Mouse (Mus musculus): ENCODE measurements around the gene Hist2h2aa2. TPM values are rescaled to one million over a fixed set of nuclear protein-coding genes. Genes with fewer than 3 reads are reported as not detected.
"Not testable (repeated sequence)": the region's sequence is repeated elsewhere in the genome, so short reads cannot be mapped to it uniquely, and the experiment has no call there.

Gene Hist2h2aa2
- polyA plus RNA-seq (2021), result 13.1 TPM

DNA sequence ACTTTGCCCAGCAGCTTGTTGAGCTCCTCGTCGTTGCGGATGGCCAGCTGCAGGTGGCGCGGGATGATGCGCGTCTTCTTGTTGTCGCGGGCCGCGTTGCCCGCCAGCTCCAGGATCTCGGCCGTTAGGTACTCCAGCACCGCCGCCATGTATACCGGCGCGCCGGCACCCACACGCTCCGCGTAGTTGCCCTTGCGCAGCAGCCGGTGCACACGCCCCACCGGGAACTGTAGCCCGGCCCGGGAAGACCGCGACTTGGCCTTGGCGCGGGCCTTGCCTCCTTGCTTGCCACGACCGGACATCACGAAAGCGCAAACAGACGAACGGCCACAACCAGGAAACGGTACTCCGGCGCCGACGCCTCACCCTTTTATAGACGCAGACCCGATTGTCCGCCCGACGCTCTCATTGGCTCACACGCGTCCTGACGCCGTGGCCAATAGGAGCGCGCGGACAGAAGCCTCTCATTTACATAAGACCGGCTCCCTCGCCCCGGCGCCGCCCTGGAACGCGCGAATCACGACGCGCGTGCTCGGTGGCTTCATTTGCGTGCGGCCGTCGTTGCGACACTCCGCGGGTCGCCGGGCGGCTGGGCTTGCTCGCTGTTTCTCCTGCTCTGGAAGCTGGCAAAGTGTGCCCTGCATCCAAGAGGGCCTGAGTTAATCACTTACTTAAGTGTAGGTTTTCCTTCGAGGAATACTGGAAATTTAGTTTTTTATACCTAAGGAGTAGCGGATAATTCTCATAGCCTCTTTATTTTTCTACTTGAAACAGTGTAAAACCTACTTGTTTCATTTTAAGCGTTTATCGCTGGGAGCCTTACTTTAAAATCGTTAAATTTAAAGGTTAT, at the start of gene Hist2h2aa2:
Gene Hist2h2aa2, minus strand, starts transcription at position 328 of the 850 bp plus-strand sequence.
- ChIA-PET CTCF (interaction anchor here (0.9 to 1.3 kb wide), 4 partner anchors 13 to 83 kb away, joined by 3 read pairs; no protein-coding TSS in a partner anchor), POLR2A (interaction anchor here (5.3 kb wide), 1 partner anchor 21 kb away, joined by 56 read pairs; the partner anchor contains the start of genes Bola1, Hist2h2ab, Hist2h2ac and Hist2h2be)
- in situ Hi-C loops (cut with MboI; ENCODE audit: low pct_unique_long_range_greater_than_20kb); H3K27me3 ChIP-seq: not testable (repeated sequence)
- ATAC-seq (peak; percentile 83), DNase-seq (ENCODE audit: low read depth, low spot score) (peak; percentile 41)

DNA sequence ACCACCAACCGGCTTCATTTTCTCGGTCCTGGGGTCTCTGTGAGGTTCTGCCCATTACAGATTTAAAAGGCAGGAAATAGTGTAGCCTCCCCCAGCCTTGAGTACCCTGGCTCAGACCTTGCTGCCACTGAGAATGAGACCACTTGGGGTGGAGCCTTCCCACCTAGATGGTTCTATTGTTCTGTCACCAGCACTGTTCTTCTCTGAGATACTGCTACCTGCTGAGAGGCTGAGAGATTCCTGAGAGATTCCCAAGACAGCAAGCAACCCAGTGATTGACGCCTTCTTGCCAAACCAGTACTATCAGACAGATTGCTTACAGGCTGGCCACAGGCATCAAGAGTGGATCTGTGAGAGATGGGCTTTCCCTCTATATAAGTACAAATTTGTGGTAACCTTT, 49.1 kb upstream of the Hist2h2aa2 start:
- in situ Hi-C loops (cut with MboI; ENCODE audit: low pct_unique_long_range_greater_than_20kb), result loop anchor here (10.0 kb wide), 1 partner anchor 216 kb away; no protein-coding TSS in a partner anchor
- ChIA-PET POLR2A (no interaction called here), CTCF (interaction anchor here (1.1 to 1.9 kb wide), 2 partner anchors 9 to 11 kb away, joined by 4 to 7 read pairs; no protein-coding TSS in a partner anchor)
- TF ChIP-seq CTCF (IDR thresholded peaks at IDR 0.05), result no peak
- no peaks in the 10 kb centered on the region for H3K27me3 ChIP-seq
- no peak for DNase-seq (ENCODE audit: low read depth, low spot score)
- no peak for ATAC-seq

DNA sequence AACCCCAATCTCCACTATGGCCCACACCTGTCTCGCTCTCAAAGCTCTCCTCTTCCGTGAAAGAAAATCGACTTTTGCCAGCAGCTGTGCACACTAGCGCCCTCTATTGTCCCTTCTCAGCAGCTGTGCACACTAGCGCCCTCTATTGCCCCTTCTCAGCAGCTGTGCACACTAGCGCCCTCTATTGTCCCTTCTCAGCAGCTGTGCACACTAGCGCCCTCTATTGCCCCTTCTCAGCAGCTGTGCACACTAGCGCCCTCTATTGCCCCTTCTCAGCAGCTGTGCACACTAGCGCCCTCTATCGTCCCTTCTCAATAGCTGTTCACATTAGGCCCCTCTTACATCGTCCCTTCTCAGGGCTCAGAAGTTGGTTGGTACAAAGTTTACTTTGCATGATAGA, 47.3 kb upstream of the Hist2h2aa2 start:
- CTCF ChIA-PET, result interaction anchor here (0.7 to 2.8 kb wide), 14 partner anchors 9 to 255 kb away, joined by 3 to 26 read pairs (median 4); no protein-coding TSS in a partner anchor
- DNase-seq (ENCODE audit: low read depth, low spot score); POLR2A ChIA-PET; ATAC-seq; H3K27me3 ChIP-seq: not testable (repeated sequence)
- peak; percentile 87 for TF ChIP-seq CTCF (IDR thresholded peaks at IDR 0.05)
- in situ Hi-C loops (cut with MboI; ENCODE audit: low pct_unique_long_range_greater_than_20kb), result loop anchor here (10.0 kb wide), 1 partner anchor 217 kb away; no protein-coding TSS in a partner anchor

DNA sequence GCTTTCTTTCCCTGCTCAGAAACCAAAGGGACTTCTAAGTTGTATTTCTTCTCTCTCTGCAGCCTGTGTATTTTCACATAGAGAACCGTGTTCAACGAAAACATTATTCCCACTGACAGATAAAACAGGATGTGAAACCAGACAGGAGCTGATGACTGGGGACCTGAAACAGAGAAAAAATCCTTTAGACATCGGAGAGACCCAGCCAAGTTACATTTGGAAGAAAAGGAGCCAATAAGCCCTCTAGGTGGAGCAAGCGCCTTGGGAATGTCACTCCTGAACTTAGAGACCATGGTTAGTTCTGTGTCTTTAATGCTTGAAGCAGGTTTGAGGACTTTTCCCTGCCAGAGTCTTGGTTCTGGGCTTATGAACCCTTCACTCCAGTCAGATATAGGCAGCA, 44.4 kb upstream of the Hist2h2aa2 start:
- no peak for DNase-seq (ENCODE audit: low read depth, low spot score)
- no peaks in the 10 kb centered on the region for H3K27me3 ChIP-seq
- peak; percentile 68 for TF ChIP-seq CTCF (IDR thresholded peaks at IDR 0.05)
- ChIA-PET CTCF (interaction anchor here (0.9 to 3.5 kb wide), 8 partner anchors 14 to 218 kb away, joined by 3 to 20 read pairs (median 4); partner anchors contain the start of gene Hist2h2bb), POLR2A (interaction anchor here (1.4 kb wide), 1 partner anchor 11 kb away, joined by 4 read pairs; no protein-coding TSS in a partner anchor)
- in situ Hi-C loops (cut with MboI; ENCODE audit: low pct_unique_long_range_greater_than_20kb), result loop anchor here (5.0 to 10.0 kb wide), 3 partner anchors 38 to 220 kb away; no protein-coding TSS in a partner anchor
- no peak for ATAC-seq

DNA sequence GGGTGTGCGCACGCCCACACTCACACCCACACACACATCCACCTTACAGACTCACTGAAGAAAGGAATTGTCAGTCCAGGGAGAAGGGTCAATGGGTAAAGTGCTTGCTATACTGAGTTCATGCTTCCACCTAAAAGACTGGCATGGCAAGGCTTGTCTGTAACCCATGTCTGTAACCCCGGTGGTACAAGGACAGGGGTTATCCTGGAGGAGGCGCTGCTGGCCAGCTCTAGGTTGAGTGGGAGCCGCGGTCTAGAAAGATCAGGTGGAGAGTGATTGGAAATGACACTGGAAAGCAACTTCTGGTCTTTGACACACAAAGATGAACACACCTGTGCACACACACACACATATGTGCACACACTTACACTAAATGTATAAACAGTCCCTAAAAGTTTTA, 40.6 kb upstream of the Hist2h2aa2 start:
- ATAC-seq, result no peak
- no peak for DNase-seq (ENCODE audit: low read depth, low spot score)
- in situ Hi-C loops (cut with MboI; ENCODE audit: low pct_unique_long_range_greater_than_20kb), result loop anchor here (5.0 to 10.0 kb wide), 3 partner anchors 42 to 224 kb away; no protein-coding TSS in a partner anchor
- POLR2A ChIA-PET, result no interaction called here
- H3K27me3 ChIP-seq, result no peaks in the 10 kb centered on the region
- CTCF ChIA-PET, result no interaction called here
- TF ChIP-seq CTCF (IDR thresholded peaks at IDR 0.05), result peak; percentile 14

DNA sequence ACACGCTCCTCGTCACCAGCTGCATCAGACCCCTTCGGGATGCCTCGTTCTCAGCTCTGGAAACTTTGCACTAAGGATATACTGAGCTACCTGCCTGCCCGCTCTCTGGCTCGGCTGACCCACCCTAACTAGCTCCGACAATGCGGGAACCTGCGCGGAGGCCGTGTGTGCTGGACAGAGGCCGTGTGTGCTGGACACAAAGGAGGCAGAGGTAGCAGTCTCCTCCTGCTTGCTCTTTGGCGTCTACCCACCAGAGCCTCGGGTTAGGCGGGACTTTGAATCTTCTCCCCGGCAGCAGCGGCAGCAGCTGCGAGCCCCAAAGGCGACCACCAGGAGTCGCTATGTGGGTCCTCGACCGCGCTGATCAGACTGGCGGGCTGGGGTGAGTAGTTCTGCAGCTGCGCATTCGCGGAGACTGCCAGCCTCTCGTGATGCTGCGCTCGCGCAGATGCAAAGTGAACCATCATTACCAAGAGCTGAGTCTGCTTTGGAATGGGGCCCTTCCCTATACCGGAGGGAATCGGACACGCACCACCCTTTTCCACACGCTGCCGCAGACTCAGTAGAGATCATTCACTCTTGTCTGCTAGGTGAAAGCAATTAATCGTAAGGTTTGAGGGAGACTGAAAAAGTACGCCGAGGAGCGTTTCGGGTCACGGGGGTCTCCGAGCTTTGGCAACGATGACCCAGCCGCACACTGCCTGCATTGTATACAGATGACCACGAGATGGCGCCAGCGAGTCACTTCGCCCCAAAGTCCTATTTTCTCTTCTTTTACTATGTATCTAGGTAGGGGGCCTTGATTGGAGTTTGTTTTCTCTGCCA, 37.9 kb upstream of the Hist2h2aa2 start:
- DNase-seq (ENCODE audit: low read depth, low spot score) (no peak), ATAC-seq (peak; percentile 60)
- ChIA-PET POLR2A (interaction anchor here (1.0 to 1.2 kb wide), 3 partner anchors 9 to 56 kb away, joined by 3 to 5 read pairs (median 3); partner anchors contain the start of gene Hist2h2bb), CTCF (interaction anchor here (0.7 to 3.2 kb wide), 29 partner anchors 9 to 302 kb away, joined by 3 to 26 read pairs (median 4); partner anchors contain the start of genes Bola1, Hist2h2ab, Hist2h2bb and Hist2h3b)
- no peaks in the 10 kb centered on the region for H3K27me3 ChIP-seq
- TF ChIP-seq CTCF (IDR thresholded peaks at IDR 0.05), result peak; percentile 95
- in situ Hi-C loops (cut with MboI; ENCODE audit: low pct_unique_long_range_greater_than_20kb), result no loop called here

DNA sequence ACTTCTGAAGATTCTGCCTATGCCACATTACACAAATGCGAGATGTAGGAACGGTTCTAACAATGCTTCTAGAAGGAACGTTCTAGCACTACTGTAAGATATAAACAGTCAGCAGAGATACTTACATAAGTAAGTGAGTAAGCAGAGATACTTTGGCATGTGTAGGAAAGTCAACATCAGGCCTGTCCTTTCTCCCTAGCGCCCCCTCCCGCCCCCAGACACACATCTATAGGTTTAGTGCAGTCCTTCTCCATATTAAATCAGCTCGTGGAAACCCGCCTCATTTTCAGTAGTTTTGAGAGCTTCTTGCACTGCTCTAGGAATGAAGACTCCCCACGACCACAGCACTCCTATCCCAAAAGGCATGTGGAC, 37.3 kb upstream of the Hist2h2aa2 start:
- no peak for DNase-seq (ENCODE audit: low read depth, low spot score)
- ChIA-PET CTCF (interaction anchor here (0.7 to 3.2 kb wide), 25 partner anchors 8 to 303 kb away, joined by 3 to 26 read pairs (median 4); partner anchors contain the start of genes Bola1, Hist2h2ab, Hist2h2bb and Hist2h3b), POLR2A (interaction anchor here (0.6 to 1.2 kb wide), 4 partner anchors 8 to 61 kb away, joined by 3 to 5 read pairs (median 4); partner anchors contain the start of gene Hist2h2bb)
- in situ Hi-C loops (cut with MboI; ENCODE audit: low pct_unique_long_range_greater_than_20kb), result no loop called here
- TF ChIP-seq CTCF (IDR thresholded peaks at IDR 0.05), result no peak
- H3K27me3 ChIP-seq, result no peaks in the 10 kb centered on the region
- ATAC-seq, result no peak

DNA sequence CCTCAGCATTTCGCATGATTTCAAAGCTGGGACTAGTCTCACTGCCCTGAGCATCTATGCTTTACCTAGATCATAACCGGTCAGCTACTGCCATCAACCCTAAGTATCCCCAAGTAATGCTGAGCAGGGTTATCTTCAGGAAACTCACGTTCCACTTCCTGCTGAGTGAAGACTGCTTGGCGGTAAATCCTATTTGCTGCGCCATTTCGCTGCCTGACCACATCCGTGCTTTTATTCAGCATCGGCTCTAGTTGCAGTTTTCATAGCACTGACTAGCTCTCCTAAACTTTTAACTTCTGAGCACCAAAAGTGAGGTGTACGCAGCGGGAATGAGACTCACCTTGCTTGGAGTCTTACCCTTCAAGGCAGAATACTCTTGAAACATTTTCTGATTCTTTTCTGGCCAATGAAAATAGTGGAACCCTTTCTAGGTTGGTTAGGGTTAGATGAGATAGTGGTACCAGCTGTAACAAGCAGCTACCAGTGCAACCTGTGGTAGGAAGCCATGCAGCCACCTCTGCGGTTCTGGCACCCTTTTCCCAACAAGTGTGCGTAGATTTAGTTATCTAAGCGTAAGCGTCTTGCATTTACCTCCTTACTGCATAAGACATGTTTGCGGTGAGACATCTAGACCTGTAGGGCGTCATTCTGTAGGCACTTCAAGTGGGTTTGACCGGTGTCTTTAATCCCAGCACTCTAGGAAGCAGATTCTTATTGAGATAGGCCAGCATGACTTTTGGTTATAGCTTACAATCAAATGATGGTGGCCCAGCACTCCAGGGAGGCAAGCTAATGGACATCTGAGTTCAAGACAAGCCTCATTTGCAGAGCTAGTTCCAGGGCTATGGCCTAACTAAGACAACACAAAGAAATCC, 33.8 kb upstream of the Hist2h2aa2 start:
- ATAC-seq (no peak), DNase-seq (ENCODE audit: low read depth, low spot score) (no peak)
- in situ Hi-C loops (cut with MboI; ENCODE audit: low pct_unique_long_range_greater_than_20kb), result no loop called here
- TF ChIP-seq CTCF (IDR thresholded peaks at IDR 0.05), result no peak
- no peaks in the 10 kb centered on the region for H3K27me3 ChIP-seq
- ChIA-PET CTCF (interaction anchor here (1.1 to 1.4 kb wide), 4 partner anchors 12 to 53 kb away, joined by 4 read pairs; partner anchors contain the start of genes Hist2h2ac and Hist2h2be), POLR2A (interaction anchor here (0.8 to 1.7 kb wide), 3 partner anchors 9 to 11 kb away, joined by 4 to 5 read pairs (median 5); partner anchors contain the start of gene Hist2h4)

All from Patski (cell line).